Mouse (Mus musculus) c-Kit-negative CD71-positive TER-119-positive erythroid progenitor cells, embryonic 14.5 days (primary cell): Measurements from ENCODE around the gene Smyd3.

Source experiments
- DNase-seq: peaks from one replicate; pipeline ENCODE4 v3.0.0-alpha.2; 2013; ENCODE audit warnings: low read depth, low spot score

Gene Smyd3

GRCm38 (mm10) chr1:179072406-179072805, 445.4 kb downstream of the Smyd3 start:
- no peak for DNase-seq

- no peak for DNase-seq
These were observed 448.9 kb downstream of the Smyd3 start for GRCm38 (mm10) chr1:179068990-179069389.

- DNase-seq = no peak
These were observed 452.6 kb downstream of the Smyd3 start for GRCm38 (mm10) chr1:179065294-179065601.

- DNase-seq = no peak
These were observed 453.1 kb downstream of the Smyd3 start for GRCm38 (mm10) chr1:179064601-179065293.

- no peak for DNase-seq
These were observed 456.1 kb downstream of the Smyd3 start for GRCm38 (mm10) chr1:179061759-179062168.

GRCm38 (mm10) chr1:179061053-179061452, 456.8 kb downstream of the Smyd3 start:
- no peak for DNase-seq

- no peak for DNase-seq
These were observed 457.5 kb downstream of the Smyd3 start for GRCm38 (mm10) chr1:179060113-179060955.

GRCm38 (mm10) chr1:179059286-179060112, 458.3 kb downstream of the Smyd3 start:
- no peak for DNase-seq

- DNase-seq = no peak
These were observed 459.2 kb downstream of the Smyd3 start for GRCm38 (mm10) chr1:179058675-179059074.

- DNase-seq = no peak
These were observed 462.1 kb downstream of the Smyd3 start for GRCm38 (mm10) chr1:179055760-179056159.

GRCm38 (mm10) chr1:179054385-179055116, 463.3 kb downstream of the Smyd3 start:
- no peak for DNase-seq

GRCm38 (mm10) chr1:179052545-179053180, 465.2 kb downstream of the Smyd3 start:
- no peak for DNase-seq

- DNase-seq = no peak
These were observed 469.8 kb downstream of the Smyd3 start for GRCm38 (mm10) chr1:179047931-179048596.

- no peak for DNase-seq
These were observed 471.8 kb downstream of the Smyd3 start for GRCm38 (mm10) chr1:179045856-179046714.

- DNase-seq = no peak
These were observed 473.7 kb downstream of the Smyd3 start for GRCm38 (mm10) chr1:179044165-179044564.

GRCm38 (mm10) chr1:179043644-179044043, 474.2 kb downstream of the Smyd3 start:
- DNase-seq = no peak

- DNase-seq = no peak
These were observed 475.9 kb downstream of the Smyd3 start for GRCm38 (mm10) chr1:179041905-179042337.

GRCm38 (mm10) chr1:179041231-179041904, 476.5 kb downstream of the Smyd3 start:
- DNase-seq = no peak

GRCm38 (mm10) chr1:179038801-179039200, 479.0 kb downstream of the Smyd3 start:
- no peak for DNase-seq
